Comparison of ENCODE assay signal across 18 mouse cellular contexts in genomic region chr2:72424656-72425055, GRCm38 (mm10). TPM values are rescaled to one million over a fixed set of nuclear protein-coding genes. Genes with fewer than 3 reads are reported as not detected.
DNase-seq lines count a peak whose midpoint lies in the region; ATAC-seq lines count a peak whose summit lies in the region.
"Had no signal": no experiment of that assay in that cellular context is flagged by ENCODE, and none has a peak within 500 bp of the region (broad histone marks: within the 10 kb centered on the region; RNA-seq: fewer than 3 reads in every experiment).

No protein-coding gene starts in this region.

- DNase-seq in gastrocnemius, adult 18-20 months (ENCODE audit: low spot score): peak; percentile 44
- no peak for DNase-seq in gastrocnemius, postnatal 4 days (ENCODE audit: low spot score in 2 of 2)
- peak; percentile 51 for DNase-seq in 416B (ENCODE audit: low read depth)
- DNase-seq in adipocyte (ENCODE audit: low spot score): peak; percentile 60
- peak; percentile 38 for DNase-seq in gastrocnemius, postnatal 14 days
- DNase-seq in frontal cortex, adult 2 months (ENCODE audit: extremely low spot score in 1 of 2, low spot score in 1 of 2): no peak
- DNase-seq: adrenal gland, postnatal 25 days; cerebellum, adult 2 months; cerebellum, postnatal 25 days; heart, postnatal 4 days; kidney, adult 9 months; kidney, postnatal 14 days; lung, adult 2 months; lung, postnatal 10 days; thymus, postnatal 4 days had no signal

- no peak for ATAC-seq in monocyte, adult 5-6 weeks (replicated peaks; ENCODE audit: insufficient number of reproducible peaks, low FRiP score, low TSS enrichment, poor library complexity, severe bottlenecking)
- ATAC-seq: intestine, postnatal 0 days; Patski had no signal

- intact Hi-C loops in gastrocnemius, postnatal 14 days (cut with DNase I; ENCODE audit: low total_unique reads): no loop called here

RNA-seq across cellular contexts. Expression of gene Cdca7, which starts 51.3 kb away (rescaled TPM):
- under 1 TPM; 0.50 TPM for total RNA-seq in gastrocnemius, adult 18-20 months (2021)
- 10 to 100 TPM; 16.4 to 17.6 TPM for total RNA-seq in gastrocnemius, postnatal 4 days (2021)
- 1 to 10 TPM; 1.0 to 2.4 TPM for total RNA-seq in gastrocnemius, postnatal 14 days (2021)
- 0.38 to 2.7 TPM (median 1.6 TPM) in 3 replicates for total RNA-seq in monocyte, adult 5-6 weeks (2017)
- polyA plus RNA-seq in frontal cortex, adult 2 months (2012; rRNA removed): 24.5 and 29.6 TPM in 2 replicates

Comparison
In these comparisons a context has a peak if more than half of its experiments do, and no peak if none do; other contexts are left out.
1. DNase-seq: peak in gastrocnemius, adult 18-20 months (single experiment), 416B (single experiment), adipocyte (single experiment) and gastrocnemius, postnatal 14 days (single experiment); none in gastrocnemius, postnatal 4 days (0 of 2) and frontal cortex, adult 2 months (0 of 2).